Mouse (Mus musculus) embryonic stem cell, embryonic (primary cell): Measurements from ENCODE around the gene Slc5a5.

Experiments used
- CTCF ChIA-PET, 4 experiments: fragments of 300-600 bp in 2 of 4; fragments of 350-600 bp in 2 of 4; sonication (Branson Sonifier 250); formaldehyde crosslinking; loops; one replicate each; lab custom pipeline; 2022; ENCODE audit warnings: inconsistent platforms in 2 of 4; lab: Charles Lee
- POLR2A ChIA-PET, 4 experiments: fragments of 300-600 bp in 2 of 4; fragments of 350-600 bp in 2 of 4; sonication (Branson Sonifier 250); formaldehyde crosslinking; loops; one replicate each; lab custom pipeline; 2022; ENCODE audit warnings: antibody characterized with exemption in 4 of 4, inconsistent platforms in 1 of 4; lab: Charles Lee

Slc5a5 gene

GRCm38 (mm10) chr8:70892022-70892895 lies at the start of gene Slc5a5:
Slc5a5 (minus strand) TSS chr8:70892757.
- CTCF ChIA-PET, result interaction anchor here in 3 of 4 experiments (0.9 to 2.8 kb wide), 15 partner anchors 12 to 514 kb away, joined by 3 to 17 read pairs (median 4); partner anchors contain the start of genes Ankle1 (in 1 of the 3), Arrdc2 (in 1 of the 3) and Map1s (in 1 of the 3)
- POLR2A ChIA-PET, result interaction anchor here in 3 of 4 experiments (0.7 to 10.9 kb wide), 40 partner anchors 8 to 484 kb away, joined by 3 to 532 read pairs (median 8); partner anchors contain the start of genes Arrdc2 (in 3 of the 3), Map1s (in 3 of the 3), Ccdc124 (in 2 of the 3) and Jund (in 2 of the 3)

- POLR2A ChIA-PET, result interaction anchor here in 2 of 4 experiments (1.2 to 3.2 kb wide), 4 partner anchors 44 to 76 kb away, joined by 4 to 15 read pairs (median 5); partner anchors contain the start of gene Rpl18a (in 2 of the 2)
- CTCF ChIA-PET, result interaction anchor here in 1 of 4 experiments (0.9 to 1.9 kb wide), 3 partner anchors 23 to 96 kb away, joined by 4 to 5 read pairs (median 4); no protein-coding TSS in a partner anchor
These were observed 48.9 kb upstream of the Slc5a5 start for GRCm38 (mm10) chr8:70941478-70941877.

- POLR2A ChIA-PET, result interaction anchor here in 2 of 4 experiments (0.6 to 0.8 kb wide), 2 partner anchors 40 to 41 kb away, joined by 3 read pairs; partner anchors contain the start of gene Rpl18a (in 1 of the 2)
- CTCF ChIA-PET, result interaction anchor here in 2 of 4 experiments (0.6 to 2.3 kb wide), 2 partner anchors 13 to 40 kb away, joined by 3 to 7 read pairs; partner anchors contain the start of gene Rpl18a (in 1 of the 2)
These were observed 44.6 kb upstream of the Slc5a5 start for GRCm38 (mm10) chr8:70937200-70937599.

- ChIA-PET CTCF (no interaction called here), POLR2A (interaction anchor here in 2 of 4 experiments (0.8 to 2.3 kb wide), 4 partner anchors 23 to 96 kb away, joined by 3 to 11 read pairs (median 4); partner anchors contain the start of gene Rpl18a (in 2 of the 2))
These were observed 42.2 kb upstream of the Slc5a5 start for GRCm38 (mm10) chr8:70934786-70935185.

GRCm38 (mm10) chr8:70933036-70933435 lies 40.5 kb upstream of the Slc5a5 start:
- POLR2A ChIA-PET, result interaction anchor here in 2 of 4 experiments (0.9 to 1.3 kb wide), 3 partner anchors 17 to 36 kb away, joined by 3 to 4 read pairs (median 3); partner anchors contain the start of gene Rpl18a (in 1 of the 2)
- CTCF ChIA-PET, result no interaction called here

- POLR2A ChIA-PET, result interaction anchor here in 3 of 4 experiments (0.7 to 1.8 kb wide), 11 partner anchors 10 to 92 kb away, joined by 3 to 7 read pairs (median 3); partner anchors contain the start of genes Map1s (in 2 of the 3), Arrdc2 (in 1 of the 3) and Rpl18a (in 1 of the 3)
- CTCF ChIA-PET, result interaction anchor here in 1 of 4 experiments (1.1 kb wide), 1 partner anchor 292 kb away, joined by 3 read pairs; no protein-coding TSS in a partner anchor
These were observed 39.2 kb upstream of the Slc5a5 start for GRCm38 (mm10) chr8:70931731-70932130.

GRCm38 (mm10) chr8:70928778-70929322 lies 36.3 kb upstream of the Slc5a5 start:
- CTCF ChIA-PET, result no interaction called here
- POLR2A ChIA-PET, result interaction anchor here (0.6 to 1.2 kb wide), 4 partner anchors 12 to 1275 kb away, joined by 3 read pairs; partner anchors contain the start of genes Map1s (in 1 of the 4), Rpl18a (in 1 of the 4) and Zfp964 (in 1 of the 4)

- POLR2A ChIA-PET, result interaction anchor here (0.6 to 1.2 kb wide), 5 partner anchors 11 to 1274 kb away, joined by 3 read pairs; partner anchors contain the start of genes Map1s (in 1 of the 4), Rpl18a (in 1 of the 4) and Zfp964 (in 1 of the 4)
- CTCF ChIA-PET, result interaction anchor here in 1 of 4 experiments (0.6 kb wide), 1 partner anchor 926 kb away, joined by 7 read pairs; no protein-coding TSS in a partner anchor
These were observed 35.5 kb upstream of the Slc5a5 start for GRCm38 (mm10) chr8:70928096-70928495.

GRCm38 (mm10) chr8:70926396-70926795 lies 33.8 kb upstream of the Slc5a5 start:
- ChIA-PET POLR2A (interaction anchor here in 2 of 4 experiments (0.6 to 1.6 kb wide), 3 partner anchors 29 to 129 kb away, joined by 3 to 4 read pairs (median 3); partner anchors contain the start of gene Rpl18a (in 2 of the 2)), CTCF (interaction anchor here in 1 of 4 experiments (0.6 kb wide), 1 partner anchor 350 kb away, joined by 3 read pairs; no protein-coding TSS in a partner anchor)

GRCm38 (mm10) chr8:70925754-70926153 lies 33.2 kb upstream of the Slc5a5 start:
- ChIA-PET CTCF (no interaction called here), POLR2A (interaction anchor here in 2 of 4 experiments (0.7 to 2.2 kb wide), 3 partner anchors 11 to 28 kb away, joined by 3 to 9 read pairs (median 4); partner anchors contain the start of gene Rpl18a (in 2 of the 2))

GRCm38 (mm10) chr8:70924151-70924550 lies 31.6 kb upstream of the Slc5a5 start:
- ChIA-PET POLR2A (interaction anchor here in 2 of 4 experiments (0.9 to 2.2 kb wide), 2 partner anchors 10 kb away, joined by 3 to 9 read pairs; no protein-coding TSS in a partner anchor), CTCF (no interaction called here)

- CTCF ChIA-PET, result no interaction called here
- POLR2A ChIA-PET, result interaction anchor here in 3 of 4 experiments (0.7 to 10.1 kb wide), 5 partner anchors 12 to 26 kb away, joined by 3 to 186 read pairs (median 3); partner anchors contain the start of genes Rpl18a (in 2 of the 3) and Slc5a5 (in 1 of the 3)
These were observed 27.7 kb upstream of the Slc5a5 start for GRCm38 (mm10) chr8:70920049-70920922.

- CTCF ChIA-PET, result interaction anchor here in 1 of 4 experiments (1.0 kb wide), 1 partner anchor 17 kb away, joined by 3 read pairs; the partner anchor contains the start of gene Rpl18a
These were observed 22.1 kb upstream of the Slc5a5 start for GRCm38 (mm10) chr8:70914704-70915103.

GRCm38 (mm10) chr8:70913523-70913922 lies 21.0 kb upstream of the Slc5a5 start:
- CTCF ChIA-PET, result interaction anchor here in 3 of 4 experiments (0.5 to 1.5 kb wide), 5 partner anchors 8 to 605 kb away, joined by 3 to 7 read pairs (median 4); partner anchors contain the start of genes Map1s (in 1 of the 3) and Rpl18a (in 1 of the 3)
- POLR2A ChIA-PET, result interaction anchor here (0.7 to 10.1 kb wide), 16 partner anchors 8 to 550 kb away, joined by 3 to 186 read pairs (median 8); partner anchors contain the start of genes Arrdc2 (in 3 of the 4), Rpl18a (in 3 of the 4), Slc5a5 (in 2 of the 4) and Abhd8 (in 1 of the 4)

More at GRCm38 (mm10) chr8:70914704-70915103, 22.1 kb upstream of the Slc5a5 start:
- POLR2A ChIA-PET, result interaction anchor here in 3 of 4 experiments (0.6 to 10.1 kb wide), 18 partner anchors 9 to 444 kb away, joined by 3 to 186 read pairs (median 6); partner anchors contain the start of genes Arrdc2 (in 3 of the 3), Rpl18a (in 3 of the 3), Map1s (in 2 of the 3) and Slc5a5 (in 2 of the 3)

- ChIA-PET POLR2A (interaction anchor here (0.6 to 10.1 kb wide), 12 partner anchors 10 to 550 kb away, joined by 3 to 186 read pairs (median 5); partner anchors contain the start of genes Rpl18a (in 3 of the 4), Arrdc2 (in 2 of the 4), Slc5a5 (in 2 of the 4) and Abhd8 (in 1 of the 4)), CTCF (interaction anchor here in 2 of 4 experiments (0.7 to 2.2 kb wide), 4 partner anchors 11 to 22 kb away, joined by 3 to 7 read pairs (median 4); partner anchors contain the start of gene Rpl18a (in 1 of the 2))
These were observed 20.4 kb upstream of the Slc5a5 start for GRCm38 (mm10) chr8:70912955-70913354.
